ENCODE assay signal across 8 mouse cellular contexts in the genomic region with DNA sequence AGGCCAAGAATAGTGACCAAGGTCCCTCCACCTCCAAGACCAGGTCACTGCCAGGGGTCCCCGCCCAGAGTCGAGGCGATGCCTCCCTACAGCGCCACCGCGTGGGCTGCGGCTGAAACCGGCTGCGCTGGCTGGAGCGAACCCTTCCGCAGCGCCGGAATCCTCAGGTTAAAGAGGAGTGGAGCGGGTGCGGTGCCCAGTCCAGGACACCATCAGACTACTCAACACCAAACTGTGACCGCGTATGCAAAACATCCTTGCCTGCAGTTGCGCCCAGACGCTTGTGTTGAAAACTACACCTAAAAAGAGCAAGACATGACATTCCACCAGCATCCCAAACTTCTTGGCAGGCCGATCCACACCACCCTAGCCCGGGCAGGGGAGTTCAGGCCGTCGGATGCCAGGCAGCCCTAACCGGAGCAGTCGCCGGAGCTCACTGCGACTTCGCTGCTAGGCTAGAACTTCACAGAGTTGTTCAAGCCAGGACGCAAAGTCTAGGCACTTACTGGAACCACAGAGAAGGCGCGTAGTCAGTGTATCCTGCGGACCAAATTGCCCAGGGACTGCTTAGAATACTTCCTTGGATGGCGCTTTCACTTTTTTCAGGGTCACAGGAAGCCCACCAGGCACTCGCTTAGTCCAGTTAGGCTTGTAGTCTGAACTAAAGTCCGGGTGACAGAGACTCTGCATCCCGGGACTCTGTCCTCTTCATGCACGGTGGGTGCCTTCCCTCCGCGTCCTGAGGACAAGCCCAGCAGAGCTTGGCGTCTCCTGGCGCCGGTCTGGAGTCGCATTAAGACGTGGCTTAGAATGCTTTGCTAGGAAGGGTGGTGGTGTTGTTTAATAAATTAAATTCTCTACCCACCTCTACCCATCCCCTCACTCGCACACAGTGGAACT. TPM values are rescaled to one million over a fixed set of nuclear protein-coding genes. Genes with fewer than 3 reads are reported as not detected.
A peak's percentile ranks its signal among the peaks of the same experiment; 100 is the strongest.
DNase-seq lines count a peak whose midpoint lies in the region; ATAC-seq and TF ChIP-seq lines count a peak whose summit lies in the region.

No protein-coding gene starts in this region.

- H3K27ac ChIP-seq in ES-E14 (ENCODE audit: insufficient read depth, low read depth, low read length, poor library complexity, severe bottlenecking) = no peak overlapping the region
- peak overlapping the region; percentile 79 for H3K27ac ChIP-seq in embryonic facial prominence, embryonic 14.5 days (replicated peaks; ENCODE audit: low read depth, low read length)
- no peak overlapping the region for H3K27ac ChIP-seq in heart, embryonic 14.5 days (replicated peaks in 1 of 2; ENCODE audit: control insufficient read depth in 1 of 2, insufficient read depth in 1 of 2, low read depth in 2 of 2, low read length in 2 of 2)
- no peak overlapping the region for H3K27ac ChIP-seq in lung, embryonic 16.5 days (ENCODE audit: low read length)

- in situ Hi-C loops in ES-E14 (cut with MboI; ENCODE audit: low sequenced_read_pairs in 2 of 2, unreplicated experiment in 2 of 2) = loop anchor here in 1 of 2 experiments (25.0 kb wide), 1 partner anchor 1090 kb away; no protein-coding TSS in a partner anchor

- H3K9ac ChIP-seq in ES-E14 (ENCODE audit: insufficient read depth, low read depth, low read length, poor library complexity, severe bottlenecking) = no peak overlapping the region
- peak overlapping the region; percentile 66 for H3K9ac ChIP-seq in embryonic facial prominence, embryonic 14.5 days (ENCODE audit: low read depth, low read length)
- no peak overlapping the region for H3K9ac ChIP-seq in heart, embryonic 14.5 days (ENCODE audit: low read length)
- H3K9ac ChIP-seq in lung, embryonic 16.5 days (ENCODE audit: low read length) = no peak overlapping the region

- peaks cover 64% of the 10 kb centered on the region for H3K27me3 ChIP-seq in embryonic facial prominence, embryonic 14.5 days (replicated peaks; ENCODE audit: control insufficient read depth, insufficient read depth, low read length)
- H3K27me3 ChIP-seq in heart, embryonic 14.5 days (ENCODE audit: control insufficient read depth, insufficient read depth, low read length) = peaks cover 66% of the 10 kb centered on the region
- H3K27me3 ChIP-seq in lung, embryonic 16.5 days (ENCODE audit: control insufficient read depth, insufficient read depth, low read depth, low read length) = peaks cover 65% of the 10 kb centered on the region

- peak; percentile 41; the same call in 1 of the 2 replicates for ATAC-seq in embryonic facial prominence, embryonic 14.5 days (ENCODE audit: low read depth)
- no peak for ATAC-seq in heart, embryonic 14.5 days (ENCODE audit: insufficient number of reproducible peaks, insufficient read depth, low FRiP score, low read depth)
- peak; percentile 34; the same call in 1 of the 2 replicates for ATAC-seq in lung, embryonic 16.5 days (ENCODE audit: low read depth)
- no peak for ATAC-seq in activated CD4-positive, CD25-positive, alpha-beta regulatory T cell, adult 4 months

- peak overlapping the region; percentile 64 for H3K4me2 ChIP-seq in embryonic facial prominence, embryonic 14.5 days (ENCODE audit: low read depth, low read length)
- H3K4me2 ChIP-seq in heart, embryonic 14.5 days (ENCODE audit: low read length) = peak overlapping the region; percentile 59
- H3K4me2 ChIP-seq in lung, embryonic 16.5 days (ENCODE audit: low read depth, low read length) = peak overlapping the region; percentile 54

- no peaks in the 10 kb centered on the region for H3K4me1 ChIP-seq in ES-E14 (ENCODE audit: control insufficient read depth in 2 of 2, insufficient read depth in 2 of 2, low read length in 2 of 2, poor library complexity in 1 of 2)
- 0 out of 2 replicates have a peak, but pooled peaks cover 7% of the 10 kb centered on the region for H3K4me1 ChIP-seq in embryonic facial prominence, embryonic 14.5 days (ENCODE audit: control insufficient read depth, insufficient read depth, low read length)
- peaks cover 13 to 24% of the 10 kb centered on the region in 2 experiments for H3K4me1 ChIP-seq in heart, embryonic 14.5 days (ENCODE audit: control insufficient read depth in 2 of 2, insufficient read depth in 2 of 2, low read length in 2 of 2)
- peaks cover 10% of the 10 kb centered on the region for H3K4me1 ChIP-seq in lung, embryonic 16.5 days (replicated peaks; ENCODE audit: control insufficient read depth, insufficient read depth, low read length)

- peak overlapping the region; percentile 46 to 48 for H3K4me3 ChIP-seq in ES-E14 (ENCODE audit: insufficient read depth in 1 of 2, low read depth in 1 of 2, low read length in 2 of 2, poor library complexity in 1 of 2, severe bottlenecking in 1 of 2)
- peak overlapping the region; percentile 42 for H3K4me3 ChIP-seq in embryonic facial prominence, embryonic 14.5 days (ENCODE audit: low read depth, low read length)
- H3K4me3 ChIP-seq in heart, embryonic 14.5 days (ENCODE audit: control insufficient read depth in 1 of 2, insufficient read depth in 1 of 2, low read depth in 1 of 2, low read length in 2 of 2) = peak overlapping the region; percentile 28 to 29
- H3K4me3 ChIP-seq in lung, embryonic 16.5 days (ENCODE audit: low read length) = peak overlapping the region; percentile 39

- no peaks in the 10 kb centered on the region for H3K9me3 ChIP-seq in ES-E14 (ENCODE audit: control insufficient read depth, insufficient read depth, low read depth, low read length)
- H3K9me3 ChIP-seq in embryonic facial prominence, embryonic 14.5 days (ENCODE audit: control insufficient read depth, low read length) = no peaks in the 10 kb centered on the region
- H3K9me3 ChIP-seq in heart, embryonic 14.5 days (ENCODE audit: control insufficient read depth, low read length) = no peaks in the 10 kb centered on the region
- H3K9me3 ChIP-seq in lung, embryonic 16.5 days (ENCODE audit: control insufficient read depth, low read length) = no peaks in the 10 kb centered on the region

- H3K36me3 ChIP-seq in ES-E14 (ENCODE audit: control insufficient read depth, insufficient read depth, low read length, poor library complexity, severe bottlenecking) = no peaks in the 10 kb centered on the region
- H3K36me3 ChIP-seq in embryonic facial prominence, embryonic 14.5 days (ENCODE audit: control insufficient read depth, insufficient read depth, low read length) = no peaks in the 10 kb centered on the region
- no peaks in the 10 kb centered on the region for H3K36me3 ChIP-seq in heart, embryonic 14.5 days (ENCODE audit: control insufficient read depth, insufficient read depth, low read length)
- no peaks in the 10 kb centered on the region for H3K36me3 ChIP-seq in lung, embryonic 16.5 days (ENCODE audit: control insufficient read depth, insufficient read depth, low read length)

- no peak for DNase-seq in ES-E14 (ENCODE audit: low read depth, low spot score)
- DNase-seq in adrenal gland, postnatal 36 days = peak; percentile 72 to 80
- peak; percentile 77 for DNase-seq in embryonic facial prominence, embryonic 14.5 days (ENCODE audit: low spot score)
- peak; percentile 86 for DNase-seq in kidney, postnatal 10 days
- peak; percentile 80 for DNase-seq in retina, postnatal 1 day

- WGBS in embryonic facial prominence, embryonic 14.5 days = under 1% methylated on average over 45 of the region's 45 CpGs
- under 1% methylated on average over 45 of the region's 45 CpGs for WGBS in heart, embryonic 14.5 days
- under 1% methylated on average over 45 of the region's 45 CpGs for WGBS in lung, embryonic 16.5 days

TF ChIP-seq in ES-E14, 5 proteins besides CTCF, POLR2A, EP300 and RAD21:
- TF ChIP-seq HCFC1 (IDR thresholded peaks at IDR 0.05; ENCODE audit: borderline replicate concordance, insufficient read depth, low read length) (0 out of 2 replicates have a peak, but pooled peaks have one; percentile 19), ZNF384 (IDR thresholded peaks at IDR 0.05; ENCODE audit: low read depth, low read length) (no peak)

RNA-seq across cellular contexts. Expression of a gene that starts 1.0 kb away (rescaled TPM):
- 1.1 and 2.8 TPM in 2 replicates for total RNA-seq in ES-E14 (2012; rRNA removed)
- 1 to 10 TPM; 2.6 to 3.7 TPM for total RNA-seq in adrenal gland, postnatal 36 days (2021)
- 13.6 and 16.0 TPM in 2 replicates for polyA plus RNA-seq in embryonic facial prominence, embryonic 14.5 days (2014; fragmentation: Nextera tagmentation; extraction: Ambion mirVana)
- 0.08 and 0.12 TPM in 2 replicates for polyA plus RNA-seq in heart, embryonic 14.5 days (2014; fragmentation: Nextera tagmentation; extraction: Ambion mirVana)
- 0.31 and 0.54 TPM in 2 replicates for polyA plus RNA-seq in lung, embryonic 16.5 days (2015; fragmentation: Nextera tagmentation; extraction: Ambion mirVana)
- polyA plus RNA-seq in activated CD4-positive, CD25-positive, alpha-beta regulatory T cell, adult 4 months (2017; shearing (Covaris generic)) = under 1 TPM; 0.09 to 0.13 TPM

Comparison
In these comparisons a context has a peak if more than half of its experiments do, and no peak if none do; other contexts are left out.
1. ATAC-seq: peak in embryonic facial prominence, embryonic 14.5 days (single experiment) and lung, embryonic 16.5 days (single experiment); none in heart, embryonic 14.5 days (single experiment) and activated CD4-positive, CD25-positive, alpha-beta regulatory T cell, adult 4 months (single experiment).
2. Peak in every context shown above with its lines, with median percentiles within 50 percentile points of each other: H3K4me3 ChIP-seq and H3K4me2 ChIP-seq.